Mouse (Mus musculus) E14TG2a.4 (cell line): Measurements from ENCODE around the gene Fndc3a.

ENCODE experiments used
- CTCF ChIP-seq: conservative IDR thresholded peaks from 2 replicates; pipeline ENCODE4 v1.5.1; 2014; ENCODE audit warnings: low read length
- NANOG ChIP-seq: IDR thresholded peaks from 2 replicates; pipeline ENCODE4 v1.6.1; 2014; ENCODE audit warnings: borderline replicate concordance, low read length, mixed read lengths
- POU5F1 ChIP-seq: IDR thresholded peaks from 2 replicates; pipeline ENCODE4 v1.6.1; 2014; ENCODE audit warnings: low read length, borderline replicate concordance

- TF ChIP-seq CTCF, result no peak
- no peak for TF ChIP-seq POU5F1
- no peak for TF ChIP-seq NANOG
Observed at GRCm38 (mm10) chr14:72739484-72740208, 29.8 kb upstream of the Fndc3a start.
